Mouse (Mus musculus): ENCODE data around the gene Gckr. TPM values are rescaled to one million over a fixed set of nuclear protein-coding genes. Genes with fewer than 3 reads are reported as not detected.
A peak's percentile ranks its signal among the peaks of the same experiment; 100 is the strongest.

The Gckr gene
- polyA plus RNA-seq, 1 experiment from 2014 or later: 1.6 TPM

DNA sequence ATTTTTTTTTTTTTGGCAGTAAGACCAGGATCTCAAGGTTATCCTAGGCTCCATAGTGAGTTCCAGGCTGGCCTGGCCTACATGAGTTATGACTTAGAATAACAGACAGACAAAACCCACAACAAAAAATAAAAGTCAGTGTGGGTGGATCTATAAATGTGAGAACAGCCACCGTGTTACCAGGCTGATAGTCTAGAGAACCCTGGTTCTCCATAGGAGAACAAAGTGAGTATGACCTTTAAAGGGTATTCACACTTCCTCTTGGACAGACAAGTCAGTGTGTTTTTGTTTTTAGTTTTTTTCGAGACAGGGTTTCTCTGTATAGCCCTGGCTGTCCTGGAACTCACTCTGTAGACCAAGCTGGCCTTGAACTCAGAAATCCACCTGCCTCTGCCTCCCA lies 41.3 kb upstream of the Gckr start:
- Histone ChIP-seq H3K4me2 (ENCODE audit: low read length) (no peak overlapping the region), H3K4me3 (ENCODE audit: low read depth, low read length) (no peak overlapping the region), H3K9ac (ENCODE audit: low read depth, low read length) (no peak overlapping the region), H3K9me3 (replicated peaks; ENCODE audit: control insufficient read depth, low read length, poor library complexity, severe bottlenecking) (no peaks in the 10 kb centered on the region), H3K36me3 (ENCODE audit: control insufficient read depth, insufficient read depth, low read length) (peaks cover 30% of the 10 kb centered on the region), H3K27me3 (ENCODE audit: control insufficient read depth, insufficient read depth, low read depth, low read length) (no peaks in the 10 kb centered on the region), H3K27ac (ENCODE audit: low read length) (no peak overlapping the region), H3K4me1 (ENCODE audit: control insufficient read depth, insufficient read depth, low read length) (no peaks in the 10 kb centered on the region)
- WGBS: 88% methylated on average over 2 of the region's 2 CpGs
- no peak for ATAC-seq

DNA sequence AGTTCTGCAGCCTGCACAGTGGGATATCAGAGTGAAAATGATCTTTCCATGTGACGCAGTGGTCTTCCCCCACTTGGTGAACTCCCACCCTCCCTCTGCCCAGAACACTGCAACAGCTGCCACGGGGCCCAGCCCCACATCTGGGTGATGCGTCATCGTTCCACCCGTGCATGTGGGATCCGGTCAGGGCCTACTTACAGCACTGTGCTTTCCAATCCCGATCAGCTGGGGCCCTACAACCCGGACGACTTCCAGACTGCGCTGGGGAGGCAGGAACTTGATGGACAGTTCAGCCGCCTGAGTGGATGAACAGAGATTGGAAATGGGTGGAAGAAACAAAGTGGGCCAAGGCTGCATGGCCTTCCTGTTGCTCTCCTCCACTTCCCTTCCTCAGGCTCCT lies 39.6 kb upstream of the Gckr start:
- no peak overlapping the region for H3K4me3 ChIP-seq (ENCODE audit: low read depth, low read length)
- H3K4me1 ChIP-seq (ENCODE audit: control insufficient read depth, insufficient read depth, low read length): no peaks in the 10 kb centered on the region
- no peak overlapping the region for H3K4me2 ChIP-seq (ENCODE audit: low read length)
- H3K9ac ChIP-seq (ENCODE audit: low read depth, low read length): no peak overlapping the region
- no peaks in the 10 kb centered on the region for H3K27me3 ChIP-seq (ENCODE audit: control insufficient read depth, insufficient read depth, low read depth, low read length)
- peaks cover 29% of the 10 kb centered on the region; the same call in 1 of the 2 replicates for H3K36me3 ChIP-seq (ENCODE audit: control insufficient read depth, insufficient read depth, low read length)
- H3K27ac ChIP-seq (ENCODE audit: low read length): no peak overlapping the region
- no peaks in the 10 kb centered on the region for H3K9me3 ChIP-seq (replicated peaks; ENCODE audit: control insufficient read depth, low read length, poor library complexity, severe bottlenecking)
- ATAC-seq: no peak
- 88% methylated on average over 11 of the region's 11 CpGs for WGBS

DNA sequence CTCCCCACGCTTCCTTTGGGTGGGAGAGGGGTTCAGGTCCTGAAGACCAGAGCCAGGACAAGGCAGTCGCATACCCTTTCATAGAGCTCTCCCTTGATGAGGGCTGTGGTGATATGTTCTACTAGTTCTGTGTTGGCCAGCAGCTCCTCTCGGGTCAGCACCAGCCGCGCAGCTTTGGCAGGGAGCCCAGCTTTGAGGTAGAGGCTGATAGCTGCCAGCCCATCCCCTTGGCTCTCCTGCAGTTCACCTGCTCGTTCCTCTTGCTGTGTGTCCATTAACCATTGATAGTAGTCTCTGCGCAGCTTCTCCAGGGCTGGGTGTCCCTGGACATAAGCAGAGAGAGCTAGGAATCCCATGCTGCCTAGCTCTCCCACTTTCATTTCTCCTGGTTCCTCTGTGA lies 31.1 kb upstream of the Gckr start:
- Histone ChIP-seq H3K4me2 (ENCODE audit: low read length) (no peak overlapping the region), H3K4me3 (ENCODE audit: low read depth, low read length) (no peak overlapping the region), H3K27me3 (ENCODE audit: control insufficient read depth, insufficient read depth, low read depth, low read length) (no peaks in the 10 kb centered on the region), H3K36me3 (ENCODE audit: control insufficient read depth, insufficient read depth, low read length) (peaks cover 62% of the 10 kb centered on the region), H3K9ac (ENCODE audit: low read depth, low read length) (no peak overlapping the region), H3K4me1 (ENCODE audit: control insufficient read depth, insufficient read depth, low read length) (no peaks in the 10 kb centered on the region), H3K9me3 (replicated peaks; ENCODE audit: control insufficient read depth, low read length, poor library complexity, severe bottlenecking) (no peaks in the 10 kb centered on the region), H3K27ac (ENCODE audit: low read length) (no peak overlapping the region)
- 95% methylated on average over 7 of the region's 7 CpGs for WGBS
- no peak for ATAC-seq

DNA sequence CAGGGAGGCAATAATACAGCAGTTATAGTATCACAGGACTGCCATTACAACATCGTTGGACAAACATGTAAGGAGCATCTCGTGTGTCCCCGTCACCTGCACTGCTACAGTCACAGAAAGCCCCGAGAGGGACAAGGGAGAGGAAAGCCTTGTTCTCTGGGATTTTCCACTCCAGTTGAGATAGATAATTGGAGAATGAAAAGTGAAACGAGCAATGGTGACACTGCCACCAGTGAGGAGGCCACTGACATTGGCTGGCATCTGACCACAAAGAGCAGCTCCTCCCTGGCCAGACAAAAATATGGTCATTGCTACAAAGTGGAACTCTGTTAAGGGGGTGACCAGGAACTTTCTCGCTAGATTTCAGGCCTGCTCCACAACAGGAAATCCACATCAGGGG lies 29.6 kb upstream of the Gckr start:
- peaks cover 57% of the 10 kb centered on the region for H3K36me3 ChIP-seq (ENCODE audit: control insufficient read depth, insufficient read depth, low read length)

DNA sequence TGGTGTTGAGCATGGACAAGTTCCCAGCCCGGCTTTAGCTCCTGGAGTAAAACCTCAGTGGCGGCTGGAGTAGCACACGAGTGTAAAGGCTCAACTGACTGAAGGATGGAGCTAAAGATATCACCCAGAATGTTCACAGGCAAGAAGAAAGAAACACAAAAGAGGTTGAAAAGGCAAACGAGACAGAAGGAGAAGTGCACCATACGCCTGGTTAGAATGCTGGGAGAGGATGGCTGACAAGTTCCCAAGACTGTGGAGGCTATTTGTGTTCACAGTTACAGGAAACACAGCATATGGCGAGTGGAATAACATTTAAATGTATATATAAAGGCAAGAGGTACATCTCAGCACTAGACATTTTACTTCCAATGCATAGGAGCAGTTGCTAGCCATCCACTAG lies 24.2 kb upstream of the Gckr start:
- H3K4me3 ChIP-seq (ENCODE audit: low read depth, low read length): no peak overlapping the region
- H3K9me3 ChIP-seq (replicated peaks; ENCODE audit: control insufficient read depth, low read length, poor library complexity, severe bottlenecking): no peaks in the 10 kb centered on the region
- no peak overlapping the region for H3K27ac ChIP-seq (ENCODE audit: low read length)
- no peaks in the 10 kb centered on the region for H3K27me3 ChIP-seq (ENCODE audit: control insufficient read depth, insufficient read depth, low read depth, low read length)
- no peak overlapping the region for H3K9ac ChIP-seq (ENCODE audit: low read depth, low read length)
- 87% methylated on average over 6 of the region's 6 CpGs for WGBS
- ATAC-seq: no peak
- H3K36me3 ChIP-seq (ENCODE audit: control insufficient read depth, insufficient read depth, low read length): peaks cover 36% of the 10 kb centered on the region
- no peaks in the 10 kb centered on the region for H3K4me1 ChIP-seq (ENCODE audit: control insufficient read depth, insufficient read depth, low read length)
- no peak overlapping the region for H3K4me2 ChIP-seq (ENCODE audit: low read length)

More for the DNA sequence above, 29.6 kb upstream of the Gckr start:
- H3K9me3 ChIP-seq (replicated peaks; ENCODE audit: control insufficient read depth, low read length, poor library complexity, severe bottlenecking): no peaks in the 10 kb centered on the region
- no peak overlapping the region for H3K4me2 ChIP-seq (ENCODE audit: low read length)
- H3K27me3 ChIP-seq (ENCODE audit: control insufficient read depth, insufficient read depth, low read depth, low read length): no peaks in the 10 kb centered on the region
- no peak overlapping the region for H3K27ac ChIP-seq (ENCODE audit: low read length)
- no peaks in the 10 kb centered on the region for H3K4me1 ChIP-seq (ENCODE audit: control insufficient read depth, insufficient read depth, low read length)
- no peak for ATAC-seq
- no peak overlapping the region for H3K9ac ChIP-seq (ENCODE audit: low read depth, low read length)
- WGBS: 57% methylated on average over 6 of the region's 6 CpGs
- no peak overlapping the region for H3K4me3 ChIP-seq (ENCODE audit: low read depth, low read length)

DNA sequence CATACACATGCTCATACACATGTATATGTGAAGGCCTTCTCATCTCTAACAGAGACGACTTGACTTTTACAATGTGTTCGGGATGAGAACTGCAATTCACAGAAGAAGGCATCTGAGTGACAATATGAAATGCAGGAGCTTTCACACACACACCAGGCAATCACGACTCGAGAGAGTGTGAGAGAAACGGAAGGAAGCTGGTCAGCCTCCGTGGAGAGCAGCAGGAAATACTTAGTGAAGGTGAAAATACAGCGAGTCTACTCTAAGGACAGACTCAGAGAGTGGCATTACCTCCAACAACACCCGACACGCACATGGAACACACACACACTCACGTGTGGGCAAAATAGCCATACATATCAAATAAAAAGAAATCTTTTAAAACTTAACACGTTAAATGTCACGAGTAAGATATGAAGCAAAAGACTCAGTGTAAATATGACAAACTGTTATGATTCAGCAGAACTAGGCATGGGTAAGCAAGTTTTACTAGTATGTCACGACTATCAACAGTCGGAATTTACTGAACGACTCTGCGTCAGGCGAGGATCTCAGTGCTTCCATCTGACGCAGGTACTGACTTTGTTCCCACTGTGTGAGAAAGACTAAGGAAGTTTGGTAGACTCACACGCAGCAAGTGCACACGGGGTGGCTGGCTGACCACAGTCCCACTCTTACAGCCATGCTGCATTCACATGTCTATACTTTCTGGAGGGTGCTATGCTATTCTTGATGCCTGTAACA lies 17.8 kb upstream of the Gckr start:
- Histone ChIP-seq H3K4me1 (ENCODE audit: control insufficient read depth, insufficient read depth, low read length) (no peaks in the 10 kb centered on the region), H3K9ac (ENCODE audit: low read depth, low read length) (no peak overlapping the region), H3K4me3 (ENCODE audit: low read depth, low read length) (no peak overlapping the region), H3K27me3 (ENCODE audit: control insufficient read depth, insufficient read depth, low read depth, low read length) (no peaks in the 10 kb centered on the region), H3K27ac (ENCODE audit: low read length) (no peak overlapping the region), H3K4me2 (ENCODE audit: low read length) (no peak overlapping the region), H3K9me3 (replicated peaks; ENCODE audit: control insufficient read depth, low read length, poor library complexity, severe bottlenecking) (no peaks in the 10 kb centered on the region), H3K36me3 (ENCODE audit: control insufficient read depth, insufficient read depth, low read length) (peaks cover 44% of the 10 kb centered on the region)
- no peak for ATAC-seq
- WGBS: 87% methylated on average over 20 of the region's 20 CpGs

DNA sequence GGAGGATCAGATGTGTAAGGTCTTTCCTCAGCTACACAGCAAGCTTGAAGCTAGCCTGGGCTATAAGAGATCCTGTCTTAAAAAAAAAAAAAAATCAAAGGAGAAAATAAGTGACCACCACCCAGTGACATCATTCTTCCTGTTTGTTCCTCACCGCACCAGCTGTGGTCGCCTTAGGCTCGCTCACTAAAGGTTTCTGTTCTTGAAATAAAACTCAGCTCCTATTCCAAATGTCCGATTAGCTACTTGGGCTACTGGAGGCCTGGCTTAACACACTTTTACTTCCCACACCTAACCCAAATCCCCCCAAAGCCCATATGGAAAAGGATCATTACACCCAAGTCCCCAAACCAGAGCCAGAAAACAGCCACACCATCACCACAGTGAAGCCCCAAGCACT lies 9.0 kb upstream of the Gckr start:
- 85% methylated on average over 4 of the region's 4 CpGs for WGBS
- peaks cover 25% of the 10 kb centered on the region for H3K36me3 ChIP-seq (ENCODE audit: control insufficient read depth, insufficient read depth, low read length)
- H3K27me3 ChIP-seq (ENCODE audit: control insufficient read depth, insufficient read depth, low read depth, low read length): no peaks in the 10 kb centered on the region
- peaks cover 14% of the 10 kb centered on the region for H3K4me1 ChIP-seq (ENCODE audit: control insufficient read depth, insufficient read depth, low read length)
- H3K4me2 ChIP-seq (ENCODE audit: low read length): no peak overlapping the region
- H3K9me3 ChIP-seq (replicated peaks; ENCODE audit: control insufficient read depth, low read length, poor library complexity, severe bottlenecking): no peaks in the 10 kb centered on the region
- H3K27ac ChIP-seq (ENCODE audit: low read length): no peak overlapping the region
- no peak for ATAC-seq
- no peak overlapping the region for H3K9ac ChIP-seq (ENCODE audit: low read depth, low read length)
- no peak overlapping the region for H3K4me3 ChIP-seq (ENCODE audit: low read depth, low read length)

DNA sequence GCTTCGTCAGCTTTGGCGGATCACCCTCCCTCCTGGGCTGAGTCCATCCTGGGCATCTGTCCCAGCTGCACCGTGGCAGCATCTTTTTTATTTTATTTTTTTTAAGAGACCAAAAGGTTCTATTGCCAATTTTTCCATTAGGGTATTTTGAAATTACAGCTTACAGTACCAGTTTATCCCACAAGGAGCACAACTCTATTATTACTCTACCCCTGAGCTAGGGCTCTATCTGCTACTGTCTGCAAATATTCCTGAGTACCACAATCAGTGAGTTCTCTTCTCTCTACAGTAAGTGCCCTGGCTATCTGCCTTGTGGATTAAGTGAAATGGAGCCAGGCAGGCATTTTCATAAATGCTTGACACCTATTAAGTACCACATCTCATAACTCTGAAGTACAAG lies 8.6 kb upstream of the Gckr start:
- Histone ChIP-seq H3K4me2 (ENCODE audit: low read length) (no peak overlapping the region), H3K27me3 (ENCODE audit: control insufficient read depth, insufficient read depth, low read depth, low read length) (no peaks in the 10 kb centered on the region), H3K9me3 (replicated peaks; ENCODE audit: control insufficient read depth, low read length, poor library complexity, severe bottlenecking) (no peaks in the 10 kb centered on the region), H3K27ac (ENCODE audit: low read length) (no peak overlapping the region), H3K36me3 (ENCODE audit: control insufficient read depth, insufficient read depth, low read length) (peaks cover 21% of the 10 kb centered on the region), H3K9ac (ENCODE audit: low read depth, low read length) (no peak overlapping the region), H3K4me1 (ENCODE audit: control insufficient read depth, insufficient read depth, low read length) (peaks cover 14% of the 10 kb centered on the region), H3K4me3 (ENCODE audit: low read depth, low read length) (no peak overlapping the region)
- WGBS: 70% methylated on average over 3 of the region's 3 CpGs
- no peak for ATAC-seq

DNA sequence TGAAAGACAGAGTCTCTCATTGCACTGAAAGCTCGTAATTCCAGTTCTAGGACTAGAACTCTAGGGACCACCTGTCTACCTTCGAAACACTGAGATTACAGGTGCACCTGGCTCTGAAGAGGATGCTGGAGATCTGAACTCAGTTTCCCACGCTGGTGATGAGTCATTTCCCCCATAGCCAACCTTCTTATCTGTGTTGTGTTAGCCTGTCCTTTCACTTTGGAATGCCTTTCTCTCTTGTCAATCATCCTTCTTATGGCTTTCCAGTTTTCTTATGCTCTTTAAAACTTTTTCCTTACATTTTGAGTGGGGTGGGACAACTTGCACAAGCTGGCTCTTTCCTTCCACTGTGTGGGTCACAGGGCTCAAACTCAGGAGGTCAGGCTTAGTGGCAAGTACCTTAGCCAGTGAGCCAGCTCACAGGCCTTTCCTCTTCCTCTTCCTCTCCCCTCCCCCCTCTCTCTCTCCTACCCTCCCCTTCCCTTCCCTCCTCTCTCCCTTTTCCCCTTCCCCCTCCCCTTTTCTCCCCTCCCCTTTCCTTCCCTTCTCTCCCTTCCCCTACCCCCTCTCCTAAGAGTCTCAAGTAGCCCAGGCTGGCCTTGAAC lies 7.5 kb upstream of the Gckr start:
- no peak overlapping the region for H3K9ac ChIP-seq (ENCODE audit: low read depth, low read length)
- H3K4me3 ChIP-seq (ENCODE audit: low read depth, low read length): no peak overlapping the region

More for the DNA sequence above, 7.5 kb upstream of the Gckr start:
- Histone ChIP-seq H3K4me2 (ENCODE audit: low read length) (peak overlapping the region; percentile 93), H3K27ac (ENCODE audit: low read length) (no peak overlapping the region), H3K27me3 (ENCODE audit: control insufficient read depth, insufficient read depth, low read depth, low read length) (no peaks in the 10 kb centered on the region), H3K36me3 (ENCODE audit: control insufficient read depth, insufficient read depth, low read length) (peaks cover 16% of the 10 kb centered on the region), H3K9me3 (replicated peaks; ENCODE audit: control insufficient read depth, low read length, poor library complexity, severe bottlenecking) (no peaks in the 10 kb centered on the region), H3K4me1 (ENCODE audit: control insufficient read depth, insufficient read depth, low read length) (peaks cover 25% of the 10 kb centered on the region)
- ATAC-seq: no peak
- 86% methylated on average over 3 of the region's 3 CpGs for WGBS
